Mouse (Mus musculus): ENCODE results near the gene Syt7. TPM values are rescaled to one million over a fixed set of nuclear protein-coding genes. Genes with fewer than 3 reads are reported as not detected.
A peak's percentile ranks its signal among the peaks of the same experiment; 100 is the strongest.

Gene Syt7
- total and polyA plus RNA-seq, 2 experiments from 2014 or later = 0.96 to 5.0 TPM

- Histone ChIP-seq H3K4me2 (ENCODE audit: low read depth, low read length) (no peak overlapping the region), H3K27ac (ENCODE audit: low read depth) (no peak overlapping the region), H3K27me3 (ENCODE audit: control insufficient read depth, insufficient read depth, low read length) (no peaks in the 10 kb centered on the region), H3K9me3 (replicated peaks; ENCODE audit: control insufficient read depth, low read length) (no peaks in the 10 kb centered on the region), H3K9ac (replicated peaks; ENCODE audit: low read depth, low read length) (no peak overlapping the region), H3K36me3 (replicated peaks; ENCODE audit: control insufficient read depth, insufficient read depth, low read length) (peaks cover 33% of the 10 kb centered on the region), H3K4me3 (ENCODE audit: low read depth, low read length) (no peak overlapping the region), H3K4me1 (ENCODE audit: control insufficient read depth, insufficient read depth) (no peaks in the 10 kb centered on the region)
- DNase-seq (ENCODE audit: low spot score) (no peak), ATAC-seq (ENCODE audit: insufficient read depth, low read depth) (no peak)
- 55% methylated on average over 8 of the region's 8 CpGs for WGBS
- no peak for TF ChIP-seq CTCF (IDR thresholded peaks at IDR 0.05; ENCODE audit: low read depth)
- TF ChIP-seq EP300 (IDR thresholded peaks at IDR 0.05; ENCODE audit: low read depth) = no peak
Measured at GRCm38 (mm10) chr19:10497512-10498160, 108.7 kb downstream of the Syt7 start.

GRCm38 (mm10) chr19:10500581-10500980, 111.7 kb downstream of the Syt7 start:
- no peak for ATAC-seq (ENCODE audit: insufficient read depth, low read depth)
- no peaks in the 10 kb centered on the region for H3K9me3 ChIP-seq (replicated peaks; ENCODE audit: control insufficient read depth, low read length)
- H3K9ac ChIP-seq (replicated peaks; ENCODE audit: low read depth, low read length) = no peak overlapping the region
- H3K4me2 ChIP-seq (ENCODE audit: low read depth, low read length) = no peak overlapping the region
- TF ChIP-seq CTCF (IDR thresholded peaks at IDR 0.05; ENCODE audit: low read depth) (no peak), EP300 (IDR thresholded peaks at IDR 0.05; ENCODE audit: low read depth) (no peak)
- H3K4me3 ChIP-seq (ENCODE audit: low read depth, low read length) = no peak overlapping the region
- no peaks in the 10 kb centered on the region for H3K27me3 ChIP-seq (ENCODE audit: control insufficient read depth, insufficient read depth, low read length)
- no peak overlapping the region for H3K27ac ChIP-seq (ENCODE audit: low read depth)
- WGBS = 78% methylated on average over 8 of the region's 8 CpGs
- no peaks in the 10 kb centered on the region for H3K4me1 ChIP-seq (ENCODE audit: control insufficient read depth, insufficient read depth)
- no peak for DNase-seq (ENCODE audit: low spot score)
- H3K36me3 ChIP-seq (replicated peaks; ENCODE audit: control insufficient read depth, insufficient read depth, low read length) = peaks cover 56% of the 10 kb centered on the region

DNA sequence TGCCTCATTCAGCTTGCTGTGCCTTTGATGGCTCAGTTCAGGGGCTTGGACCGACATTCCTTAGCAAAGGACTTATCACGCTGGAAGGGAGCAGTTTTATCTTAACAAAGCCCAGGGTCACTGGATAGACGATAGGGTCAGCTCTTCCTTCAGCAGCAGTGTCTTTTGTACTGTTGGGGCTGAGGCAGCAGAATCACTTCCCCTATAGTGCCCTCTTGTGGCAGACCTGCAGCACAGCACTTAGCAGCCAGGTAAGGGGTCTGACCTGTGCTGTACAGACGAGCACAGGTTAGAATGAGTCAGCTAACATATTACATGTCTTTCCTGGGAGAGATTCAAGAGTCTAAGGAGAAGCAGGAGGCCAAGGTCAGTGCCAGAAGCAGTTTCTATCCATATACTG, 113.7 kb downstream of the Syt7 start:
- no peaks in the 10 kb centered on the region for H3K27me3 ChIP-seq (ENCODE audit: control insufficient read depth, insufficient read depth, low read length)
- no peak overlapping the region for H3K27ac ChIP-seq (ENCODE audit: low read depth)
- peak; percentile 64; the same call in 1 of the 2 replicates for ATAC-seq (ENCODE audit: insufficient read depth, low read depth)
- TF ChIP-seq EP300 (IDR thresholded peaks at IDR 0.05; ENCODE audit: low read depth) (no peak), CTCF (IDR thresholded peaks at IDR 0.05; ENCODE audit: low read depth) (peak; percentile 85)
- no peaks in the 10 kb centered on the region for H3K9me3 ChIP-seq (replicated peaks; ENCODE audit: control insufficient read depth, low read length)
- no peaks in the 10 kb centered on the region for H3K4me1 ChIP-seq (ENCODE audit: control insufficient read depth, insufficient read depth)
- no peak overlapping the region for H3K4me3 ChIP-seq (ENCODE audit: low read depth, low read length)
- no peak overlapping the region for H3K4me2 ChIP-seq (ENCODE audit: low read depth, low read length)
- DNase-seq (ENCODE audit: low spot score) = peak; percentile 41
- H3K36me3 ChIP-seq (replicated peaks; ENCODE audit: control insufficient read depth, insufficient read depth, low read length) = peaks cover 71% of the 10 kb centered on the region
- WGBS = 8% methylated on average over 4 of the region's 4 CpGs
- no peak overlapping the region for H3K9ac ChIP-seq (replicated peaks; ENCODE audit: low read depth, low read length)

Other genes with a start within 250 kb of the Syt7 start
- gene Fads1, start 206.2 kb upstream of the Syt7 start, total RNA-seq (2014; rRNA removed; ENCODE audit: low replicate concordance) = 60.1 and 62.4 TPM in 2 replicates
- gene Fads1, start 206.2 kb upstream of the Syt7 start, polyA plus RNA-seq (2015; fragmentation: Nextera tagmentation; extraction: Ambion mirVana) = 21.5 and 22.1 TPM in 2 replicates
- 188 and 194 TPM in 2 replicates for gene Tmem258, start 185.1 kb upstream of the Syt7 start, total RNA-seq (2014; rRNA removed; ENCODE audit: low replicate concordance)
- 367 and 368 TPM in 2 replicates for gene Tmem258, start 185.1 kb upstream of the Syt7 start, polyA plus RNA-seq (2015; fragmentation: Nextera tagmentation; extraction: Ambion mirVana)
- 32.9 and 34.9 TPM in 2 replicates for gene Fen1, start 184.9 kb upstream of the Syt7 start, total RNA-seq (2014; rRNA removed; ENCODE audit: low replicate concordance)
- 19.1 and 20.2 TPM in 2 replicates for gene Fen1, start 184.9 kb upstream of the Syt7 start, polyA plus RNA-seq (2015; fragmentation: Nextera tagmentation; extraction: Ambion mirVana)
- 4.9 and 5.3 TPM in 2 replicates for gene Myrf, start 148.3 kb upstream of the Syt7 start, total RNA-seq (2014; rRNA removed; ENCODE audit: low replicate concordance)
- 1.3 and 1.6 TPM in 2 replicates for gene Myrf, start 148.3 kb upstream of the Syt7 start, polyA plus RNA-seq (2015; fragmentation: Nextera tagmentation; extraction: Ambion mirVana)
- 0.92 and 1.4 TPM in 2 replicates for gene Dagla, start 84.2 kb upstream of the Syt7 start, total RNA-seq (2014; rRNA removed; ENCODE audit: low replicate concordance)
- gene Dagla, start 84.2 kb upstream of the Syt7 start, polyA plus RNA-seq (2015; fragmentation: Nextera tagmentation; extraction: Ambion mirVana) = 0.52 and 0.60 TPM in 2 replicates
- 1.9 TPM in 1 of 2 replicates, not detected in the other for gene Lrrc10b, start 68.4 kb downstream of the Syt7 start, total RNA-seq (2014; rRNA removed; ENCODE audit: low replicate concordance)
- gene Lrrc10b, start 68.4 kb downstream of the Syt7 start, polyA plus RNA-seq (2015; fragmentation: Nextera tagmentation; extraction: Ambion mirVana) = 0.08 and 0.18 TPM in 2 replicates
- 0.19 TPM in 1 of 2 replicates, not detected in the other for gene Ppp1r32, start 93.8 kb downstream of the Syt7 start, total RNA-seq (2014; rRNA removed; ENCODE audit: low replicate concordance)
- 0.14 TPM in 2 replicates for gene Ppp1r32, start 93.8 kb downstream of the Syt7 start, polyA plus RNA-seq (2015; fragmentation: Nextera tagmentation; extraction: Ambion mirVana)
- gene Cpsf7, start 136.2 kb downstream of the Syt7 start, total RNA-seq (2014; rRNA removed; ENCODE audit: low replicate concordance) = 18.4 and 51.4 TPM in 2 replicates
- 14.2 and 14.8 TPM in 2 replicates for gene Cpsf7, start 136.2 kb downstream of the Syt7 start, polyA plus RNA-seq (2015; fragmentation: Nextera tagmentation; extraction: Ambion mirVana)
- 50.6 and 66.2 TPM in 2 replicates for gene Sdhaf2, start 137.1 kb downstream of the Syt7 start, total RNA-seq (2014; rRNA removed; ENCODE audit: low replicate concordance)
- gene Sdhaf2, start 137.1 kb downstream of the Syt7 start, polyA plus RNA-seq (2015; fragmentation: Nextera tagmentation; extraction: Ambion mirVana) = 56.1 and 56.9 TPM in 2 replicates
- 10.2 and 12.9 TPM in 2 replicates for gene Tmem216, start 167.1 kb downstream of the Syt7 start, total RNA-seq (2014; rRNA removed; ENCODE audit: low replicate concordance)
- gene Tmem216, start 167.1 kb downstream of the Syt7 start, polyA plus RNA-seq (2015; fragmentation: Nextera tagmentation; extraction: Ambion mirVana) = 12.7 and 13.2 TPM in 2 replicates
- gene Cyb561a3, start 188.1 kb downstream of the Syt7 start, total RNA-seq (2014; rRNA removed; ENCODE audit: low replicate concordance) = 11.9 and 22.7 TPM in 2 replicates
- 13.7 and 15.5 TPM in 2 replicates for gene Cyb561a3, start 188.1 kb downstream of the Syt7 start, polyA plus RNA-seq (2015; fragmentation: Nextera tagmentation; extraction: Ambion mirVana)
- 6.7 and 8.1 TPM in 2 replicates for gene Tmem138, start 188.3 kb downstream of the Syt7 start, total RNA-seq (2014; rRNA removed; ENCODE audit: low replicate concordance)
- 11.9 and 12.1 TPM in 2 replicates for gene Tmem138, start 188.3 kb downstream of the Syt7 start, polyA plus RNA-seq (2015; fragmentation: Nextera tagmentation; extraction: Ambion mirVana)
- gene Ddb1, start 216.2 kb downstream of the Syt7 start, total RNA-seq (2014; rRNA removed; ENCODE audit: low replicate concordance) = 298 and 349 TPM in 2 replicates
- gene Ddb1, start 216.2 kb downstream of the Syt7 start, polyA plus RNA-seq (2015; fragmentation: Nextera tagmentation; extraction: Ambion mirVana) = 130 and 137 TPM in 2 replicates
- 2.7 and 3.0 TPM in 2 replicates for gene Tkfc, start 216.6 kb downstream of the Syt7 start, total RNA-seq (2014; rRNA removed; ENCODE audit: low replicate concordance)
- gene Tkfc, start 216.6 kb downstream of the Syt7 start, polyA plus RNA-seq (2015; fragmentation: Nextera tagmentation; extraction: Ambion mirVana) = 5.9 and 7.7 TPM in 2 replicates
- 0.19 and 4.7 TPM in 2 replicates for gene Vwce, start 245.1 kb downstream of the Syt7 start, total RNA-seq (2014; rRNA removed; ENCODE audit: low replicate concordance)
- 0.22 and 0.23 TPM in 2 replicates for gene Vwce, start 245.1 kb downstream of the Syt7 start, polyA plus RNA-seq (2015; fragmentation: Nextera tagmentation; extraction: Ambion mirVana)

Measured in heart, postnatal 0 days (tissue).